Mouse (Mus musculus): Measurements from ENCODE around the gene Ctr9. TPM values are rescaled to one million over a fixed set of nuclear protein-coding genes. Genes with fewer than 3 reads are reported as not detected.

Gene Ctr9
- total and polyA plus RNA-seq, 3 experiments: 27.4 to 34.3 (median 31.7) TPM

DNA sequence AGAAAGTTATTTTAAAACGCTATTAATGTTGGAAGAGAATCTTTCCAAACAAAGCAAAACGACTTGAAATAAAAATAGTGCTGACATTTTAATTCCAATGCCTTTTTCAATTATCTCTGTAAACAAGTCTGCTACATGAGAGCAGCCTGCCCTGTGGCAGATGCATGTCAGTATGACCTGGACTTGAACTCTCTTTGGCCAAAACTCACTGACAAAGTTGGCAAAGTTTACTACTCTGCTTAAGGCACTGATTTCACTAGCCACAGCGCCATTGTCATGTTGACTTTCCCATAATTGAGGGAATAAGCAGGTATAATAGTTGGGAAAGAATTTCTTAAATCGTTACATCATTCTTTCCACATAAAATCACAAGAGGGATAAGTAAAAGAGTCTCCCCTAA lies 7.9 kb upstream of the Ctr9 start:
- Histone ChIP-seq H3K4me1 (ENCODE audit: control insufficient read depth in 1 of 2, insufficient read depth in 2 of 2) (0 out of 4 replicates have a peak, but pooled peaks cover 0 to 3% of the 10 kb centered on the region in 2 experiments), H3K4me3 (replicated peaks in 1 of 3; ENCODE audit: low read depth in 2 of 3, low read length in 2 of 3, poor library complexity in 1 of 3) (no peak overlapping the region), H3K9me3 (replicated peaks; ENCODE audit: low read length) (no peaks in the 10 kb centered on the region), H3K36me3 (replicated peaks in 1 of 2; ENCODE audit: control insufficient read depth in 1 of 2, insufficient read depth in 1 of 2, low read length in 1 of 2) (no peaks in the 10 kb centered on the region), H3K4me2 (ENCODE audit: insufficient read depth, low read depth, poor library complexity, severe bottlenecking) (no peak overlapping the region), H3K79me2 (replicated peaks; ENCODE audit: control insufficient read depth, extremely low read depth, insufficient read depth, poor library complexity, severe bottlenecking) (no peaks in the 10 kb centered on the region), H3K27me3 (replicated peaks) (peaks cover 6% of the 10 kb centered on the region), H3K27ac (ENCODE audit: insufficient read depth, low read depth) (no peak overlapping the region), H3K9ac (ENCODE audit: insufficient read depth, low read depth) (no peak overlapping the region)
- in situ Hi-C loops (cut with MboI; ENCODE audit: low pct_ligation_motif_present, low pct_unique_long_range_greater_than_20kb, low sequenced_read_pairs) (no loop called here), dilution Hi-C loops (cut with MboI; ENCODE audit: extremely low pct_ligation_motif_present, extremely low pct_unique_long_range_greater_than_20kb, low sequenced_read_pairs) (no loop called here)
- DNase-seq (ENCODE audit: extremely low read depth): no peak
- TF ChIP-seq RAD21 (IDR thresholded peaks at IDR 0.05; ENCODE audit: low read depth, low read length): no peak
- TF ChIP-seq MAFK (IDR thresholded peaks at IDR 0.05; ENCODE audit: insufficient replicate concordance, low read length): no peak
- TF ChIP-seq ZKSCAN1 (IDR thresholded peaks at IDR 0.05; ENCODE audit: borderline replicate concordance, low read depth, low read length): no peak
- TF ChIP-seq MAX (IDR thresholded peaks at IDR 0.05; ENCODE audit: low read length): no peak
- TF ChIP-seq JUND (conservative IDR thresholded peaks at IDR 0.05; ENCODE audit: low read depth, low read length): no peak
- no peak for TF ChIP-seq ZC3H11A (IDR thresholded peaks at IDR 0.05; ENCODE audit: low read depth, low read length)
- TF ChIP-seq CHD1 (IDR thresholded peaks at IDR 0.05; ENCODE audit: low read depth, low read length): no peak
- TF ChIP-seq POLR2A (IDR thresholded peaks at IDR 0.05; ENCODE audit: low read depth, low read length): no peak
- no peak for TF ChIP-seq ELF1 (IDR thresholded peaks at IDR 0.05; ENCODE audit: low read depth, low read length)
- no peak for TF ChIP-seq ETS1 (conservative IDR thresholded peaks at IDR 0.05; ENCODE audit: low read depth, low read length)
- TF ChIP-seq MEF2A (IDR thresholded peaks at IDR 0.05; ENCODE audit: borderline replicate concordance, low read depth, low read length): no peak
- TF ChIP-seq UBTF (IDR thresholded peaks at IDR 0.05; ENCODE audit: low read depth, low read length): no peak
- no peak for TF ChIP-seq TBP (conservative IDR thresholded peaks at IDR 0.05; ENCODE audit: low read depth, low read length)
- TF ChIP-seq USF1 (IDR thresholded peaks at IDR 0.05; ENCODE audit: low read depth, low read length): no peak
- no peak for TF ChIP-seq JUN (IDR thresholded peaks at IDR 0.05; ENCODE audit: insufficient read depth, low read depth, low read length)
- TF ChIP-seq E2F4 (IDR thresholded peaks at IDR 0.05; ENCODE audit: insufficient replicate concordance, low read depth, low read length): no peak
- no peak for TF ChIP-seq BHLHE40 (IDR thresholded peaks at IDR 0.05; ENCODE audit: low read depth, low read length)
- no peak for TF ChIP-seq TCF12 (IDR thresholded peaks at IDR 0.05; ENCODE audit: low read depth, low read length)

DNA sequence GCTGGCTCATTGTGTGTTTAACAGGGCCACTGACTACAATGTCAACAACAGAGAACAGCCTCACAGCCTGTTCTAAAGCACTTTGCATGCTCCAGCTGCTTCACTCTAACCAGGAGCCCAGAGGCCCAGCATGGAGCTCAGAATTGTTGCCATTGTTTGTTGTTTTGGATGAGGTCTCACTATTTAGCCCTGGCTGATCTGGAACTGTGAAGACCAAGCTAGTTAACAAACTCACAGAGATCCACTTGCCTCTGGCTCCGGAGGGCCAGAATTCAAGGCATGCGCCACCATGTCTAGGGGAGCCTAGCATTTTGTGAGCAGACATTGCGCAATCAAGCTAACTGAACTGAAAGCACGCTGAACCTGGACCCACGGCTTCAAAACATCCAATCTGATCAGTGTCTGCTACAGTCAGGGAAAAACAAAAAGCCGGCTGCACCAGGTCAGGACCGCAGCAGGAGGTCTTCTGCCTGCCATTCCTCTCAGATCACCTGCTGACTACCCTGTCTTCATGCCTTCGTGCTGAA lies 4.6 kb upstream of the Ctr9 start:
- peaks cover 3% of the 10 kb centered on the region; the same call in 1 of the 2 replicates for H3K79me2 ChIP-seq (replicated peaks; ENCODE audit: control insufficient read depth, extremely low read depth, insufficient read depth, poor library complexity, severe bottlenecking)
- no peak overlapping the region; the same call in 1 of the 2 replicates for H3K4me2 ChIP-seq (ENCODE audit: insufficient read depth, low read depth, poor library complexity, severe bottlenecking)
- no peak for DNase-seq (ENCODE audit: extremely low read depth)
- TF ChIP-seq ZKSCAN1 (IDR thresholded peaks at IDR 0.05; ENCODE audit: borderline replicate concordance, low read depth, low read length): no peak
- TF ChIP-seq RAD21 (IDR thresholded peaks at IDR 0.05; ENCODE audit: low read depth, low read length): no peak
- TF ChIP-seq KAT2A (IDR thresholded peaks at IDR 0.05; ENCODE audit: insufficient replicate concordance, low read length): no peak
- no peak for TF ChIP-seq CHD1 (IDR thresholded peaks at IDR 0.05; ENCODE audit: low read depth, low read length)
- TF ChIP-seq SMC3 (IDR thresholded peaks at IDR 0.05; ENCODE audit: low read depth, low read length): no peak
- in situ Hi-C loops (cut with MboI; ENCODE audit: low pct_ligation_motif_present, low pct_unique_long_range_greater_than_20kb, low sequenced_read_pairs): no loop called here
- no peak overlapping the region for H3K4me3 ChIP-seq (replicated peaks in 1 of 3; ENCODE audit: low read depth in 2 of 3, low read length in 2 of 3, poor library complexity in 1 of 3)
- H3K27ac ChIP-seq (ENCODE audit: insufficient read depth, low read depth): no peak overlapping the region
- no peak overlapping the region for H3K9ac ChIP-seq (ENCODE audit: insufficient read depth, low read depth)
- no peaks in the 10 kb centered on the region for H3K36me3 ChIP-seq (replicated peaks in 1 of 2; ENCODE audit: control insufficient read depth in 1 of 2, insufficient read depth in 1 of 2, low read length in 1 of 2)
- dilution Hi-C loops (cut with MboI; ENCODE audit: extremely low pct_ligation_motif_present, extremely low pct_unique_long_range_greater_than_20kb, low sequenced_read_pairs): no loop called here
- H3K27me3 ChIP-seq (replicated peaks): peaks cover 1% of the 10 kb centered on the region
- no peaks in the 10 kb centered on the region for H3K9me3 ChIP-seq (replicated peaks; ENCODE audit: low read length)
- 0 out of 4 replicates have a peak, but pooled peaks cover 0 to 3% of the 10 kb centered on the region in 2 experiments for H3K4me1 ChIP-seq (ENCODE audit: control insufficient read depth in 1 of 2, insufficient read depth in 2 of 2)

All from CH12.LX (cell line).